Mouse (Mus musculus) adrenal gland, postnatal 25 days (tissue): Measurements from ENCODE around the gene Hoxc4. TPM values are rescaled to one million over a fixed set of nuclear protein-coding genes. Genes with fewer than 3 reads are reported as not detected.

ENCODE experiments used
- DNase-seq: peaks from one replicate; pipeline ENCODE4 v3.0.0; 2021; ENCODE audit warnings: mixed read lengths
- total RNA-seq: library from RNA; stranded (reverse); gene quantifications from 2 replicates; pipeline ENCODE4 v1.2.3, GENCODE M21; 2021

Gene Hoxc4
- total RNA-seq, 1 experiment from 2014 or later: 8.4 TPM

- peak; percentile 65 for DNase-seq
Observed at GRCm38 (mm10) chr15:103011928-103012486, 6.7 kb upstream of the Hoxc4 start.

GRCm38 (mm10) chr15:103013238-103013984, 5.3 kb upstream of the Hoxc4 start:
- DNase-seq: peak; percentile 67

GRCm38 (mm10) chr15:103014166-103015008, 4.3 kb upstream of the Hoxc4 start:
- peak; percentile 76 for DNase-seq

- DNase-seq: no peak
Observed at GRCm38 (mm10) chr15:103015009-103015399, 3.7 kb upstream of the Hoxc4 start.

- no peak for DNase-seq
Observed at GRCm38 (mm10) chr15:103015406-103016166, 3.1 kb upstream of the Hoxc4 start.

GRCm38 (mm10) chr15:103020899-103021418, 2.2 kb downstream of the Hoxc4 start:
- no peak for DNase-seq

GRCm38 (mm10) chr15:103021544-103021943, 2.8 kb downstream of the Hoxc4 start:
- no peak for DNase-seq

GRCm38 (mm10) chr15:103024131-103024530, 5.4 kb downstream of the Hoxc4 start:
- DNase-seq: no peak

GRCm38 (mm10) chr15:103027266-103028235, 8.8 kb downstream of the Hoxc4 start:
- no peak for DNase-seq

GRCm38 (mm10) chr15:103028916-103029512, 10.3 kb downstream of the Hoxc4 start:
- no peak for DNase-seq

- no peak for DNase-seq
Observed at GRCm38 (mm10) chr15:103030142-103030541, 11.4 kb downstream of the Hoxc4 start.

- DNase-seq: no peak
Observed at GRCm38 (mm10) chr15:103032167-103032566, 13.4 kb downstream of the Hoxc4 start.

- DNase-seq: no peak
Observed at GRCm38 (mm10) chr15:103032646-103033575, 14.2 kb downstream of the Hoxc4 start.

GRCm38 (mm10) chr15:103034043-103034806, 15.5 kb downstream of the Hoxc4 start:
- peak; percentile 61 for DNase-seq

- DNase-seq: peak; percentile 31
Observed at GRCm38 (mm10) chr15:103034807-103035547, 16.2 kb downstream of the Hoxc4 start.

GRCm38 (mm10) chr15:103035548-103035881, 16.8 kb downstream of the Hoxc4 start:
- no peak for DNase-seq

- DNase-seq: no peak
Observed at GRCm38 (mm10) chr15:103037579-103037978, 18.8 kb downstream of the Hoxc4 start.
